Mouse (Mus musculus) forebrain, embryonic 10.5 days (tissue): ENCODE measurements around the gene Coa5. TPM values are rescaled to one million over a fixed set of nuclear protein-coding genes. Genes with fewer than 3 reads are reported as not detected.
A peak's percentile ranks its signal among the peaks of the same experiment; 100 is the strongest.

Experiments used
- DNase-seq: peaks from one replicate; pipeline ENCODE4 v3.0.0-alpha.2; 2017; ENCODE audit warnings: low spot score; ENCODE audit errors: extremely low spot score
- H3K27ac ChIP-seq: fragments of 300-500 bp; sonication (generic); 2 replicates; pipeline ENCODE4 v1.5.1; 2016; ENCODE audit warnings: mild to moderate bottlenecking
- H3K27me3 ChIP-seq: fragments of 300-500 bp; sonication (generic); 2 replicates; pipeline ENCODE4 v1.6.1; 2016; ENCODE audit warnings: mild to moderate bottlenecking; ENCODE audit not compliant: poor library complexity, severe bottlenecking
- H3K36me3 ChIP-seq: fragments of 300-500 bp; sonication (generic); replicated peaks from 2 replicates; pipeline ENCODE4 v1.6.1; 2016; ENCODE audit warnings: mild to moderate bottlenecking, moderate library complexity
- H3K4me1 ChIP-seq: fragments of 300-500 bp; sonication (generic); 2 replicates; pipeline ENCODE4 v1.6.1; 2016
- H3K4me3 ChIP-seq: fragments of 300-500 bp; sonication (generic); 2 replicates; pipeline ENCODE4 v1.5.1; 2016; ENCODE audit warnings: mild to moderate bottlenecking, moderate library complexity
- H3K9me3 ChIP-seq: fragments of 300-500 bp; sonication (generic); 2 replicates; pipeline ENCODE4 v1.6.1; 2016; ENCODE audit warnings: mild to moderate bottlenecking, moderate library complexity
- WGBS: fragments of 180-500 bp; shearing (Covaris S2); methylation state at CpG from one replicate; pipeline ENCODE4 v1.1.7; 2016; 5-methylcytosine and 5-hydroxymethylcytosine counted together
- polyA plus RNA-seq: library from polyadenylated mRNA; unstranded; fragments of >200 nt; fragmentation: Nextera tagmentation; extraction: Ambion mirVana; gene quantifications from 2 replicates; pipeline ENCODE4 v1.2.1, GENCODE M21; 2016

The Coa5 gene
- polyA plus RNA-seq, 1 experiment from 2014 or later: 62.4 TPM

- peaks cover 5% of the 10 kb centered on the region; the same call in 1 of the 2 replicates for H3K9me3 ChIP-seq
- H3K36me3 ChIP-seq: peaks cover 34% of the 10 kb centered on the region
- no peak for DNase-seq
- H3K27me3 ChIP-seq: no peaks in the 10 kb centered on the region
- WGBS: 85% methylated on average over 1 of the region's 1 CpGs
- H3K4me1 ChIP-seq: 0 out of 2 replicates have a peak, but pooled peaks cover 8% of the 10 kb centered on the region
- H3K27ac ChIP-seq: no peak overlapping the region
- H3K4me3 ChIP-seq: no peak overlapping the region
Observed at GRCm38 (mm10) chr1:37415394-37415793, 14.5 kb downstream of the Coa5 start.

- Histone ChIP-seq H3K4me3 (no peak overlapping the region), H3K36me3 (no peaks in the 10 kb centered on the region), H3K4me1 (0 out of 2 replicates have a peak, but pooled peaks cover 8% of the 10 kb centered on the region), H3K27me3 (no peaks in the 10 kb centered on the region), H3K27ac (no peak overlapping the region), H3K9me3 (no peaks in the 10 kb centered on the region)
- DNase-seq: no peak
Observed at GRCm38 (mm10) chr1:37409647-37410046, 20.3 kb downstream of the Coa5 start.

GRCm38 (mm10) chr1:37408678-37409077 lies 21.2 kb downstream of the Coa5 start:
- H3K4me3 ChIP-seq: no peak overlapping the region
- 0 out of 2 replicates have a peak, but pooled peaks cover 8% of the 10 kb centered on the region for H3K4me1 ChIP-seq
- H3K36me3 ChIP-seq: no peaks in the 10 kb centered on the region
- WGBS: 82% methylated on average over 3 of the region's 3 CpGs
- H3K27me3 ChIP-seq: no peaks in the 10 kb centered on the region
- DNase-seq: no peak
- H3K9me3 ChIP-seq: no peaks in the 10 kb centered on the region
- H3K27ac ChIP-seq: no peak overlapping the region

GRCm38 (mm10) chr1:37408059-37408458 lies 21.8 kb downstream of the Coa5 start:
- no peaks in the 10 kb centered on the region for H3K36me3 ChIP-seq
- H3K27ac ChIP-seq: no peak overlapping the region
- WGBS: 94% methylated on average over 8 of the region's 8 CpGs
- no peaks in the 10 kb centered on the region for H3K9me3 ChIP-seq
- no peak overlapping the region for H3K4me3 ChIP-seq
- no peaks in the 10 kb centered on the region for H3K27me3 ChIP-seq
- DNase-seq: no peak
- 0 out of 2 replicates have a peak, but pooled peaks cover 7% of the 10 kb centered on the region for H3K4me1 ChIP-seq

- Histone ChIP-seq H3K9me3 (no peaks in the 10 kb centered on the region), H3K27ac (no peak overlapping the region), H3K27me3 (no peaks in the 10 kb centered on the region), H3K36me3 (no peaks in the 10 kb centered on the region), H3K4me3 (no peak overlapping the region), H3K4me1 (no peaks in the 10 kb centered on the region)
- WGBS: 91% methylated on average over 8 of the region's 8 CpGs
- DNase-seq: no peak
Observed at GRCm38 (mm10) chr1:37407228-37407627, 22.7 kb downstream of the Coa5 start.

- no peak for DNase-seq
- H3K4me1 ChIP-seq: no peaks in the 10 kb centered on the region
- no peaks in the 10 kb centered on the region for H3K36me3 ChIP-seq
- no peaks in the 10 kb centered on the region for H3K27me3 ChIP-seq
- 89% methylated on average over 2 of the region's 2 CpGs for WGBS
- H3K27ac ChIP-seq: no peak overlapping the region
- H3K4me3 ChIP-seq: no peak overlapping the region
- H3K9me3 ChIP-seq: no peaks in the 10 kb centered on the region
Observed at GRCm38 (mm10) chr1:37405137-37405536, 24.8 kb downstream of the Coa5 start.

- Histone ChIP-seq H3K27ac (no peak overlapping the region), H3K36me3 (no peaks in the 10 kb centered on the region), H3K4me1 (peaks cover 3% of the 10 kb centered on the region; the same call in 1 of the 2 replicates), H3K4me3 (no peak overlapping the region), H3K27me3 (no peaks in the 10 kb centered on the region), H3K9me3 (no peaks in the 10 kb centered on the region)
- 59% methylated on average over 4 of the region's 4 CpGs for WGBS
- DNase-seq: peak; percentile 45
Observed at GRCm38 (mm10) chr1:37401687-37402086, 28.2 kb downstream of the Coa5 start.

GRCm38 (mm10) chr1:37399734-37400133 lies 30.2 kb downstream of the Coa5 start:
- WGBS: 86% methylated on average over 8 of the region's 8 CpGs
- no peaks in the 10 kb centered on the region for H3K27me3 ChIP-seq
- peaks cover 3% of the 10 kb centered on the region; the same call in 1 of the 2 replicates for H3K4me1 ChIP-seq
- no peak overlapping the region for H3K4me3 ChIP-seq
- H3K36me3 ChIP-seq: no peaks in the 10 kb centered on the region
- no peaks in the 10 kb centered on the region for H3K9me3 ChIP-seq
- H3K27ac ChIP-seq: no peak overlapping the region
- no peak for DNase-seq

- 84% methylated on average over 3 of the region's 3 CpGs for WGBS
- no peaks in the 10 kb centered on the region for H3K27me3 ChIP-seq
- no peaks in the 10 kb centered on the region for H3K36me3 ChIP-seq
- no peak for DNase-seq
- peaks cover 3% of the 10 kb centered on the region; the same call in 1 of the 2 replicates for H3K4me1 ChIP-seq
- H3K9me3 ChIP-seq: no peaks in the 10 kb centered on the region
- no peak overlapping the region for H3K4me3 ChIP-seq
- H3K27ac ChIP-seq: 0 out of 2 replicates have a peak overlapping the region, but pooled peaks have one; percentile 1
Observed at GRCm38 (mm10) chr1:37398961-37399360, 30.9 kb downstream of the Coa5 start.

- Histone ChIP-seq H3K27me3 (no peaks in the 10 kb centered on the region), H3K4me3 (no peak overlapping the region), H3K4me1 (peaks cover 3% of the 10 kb centered on the region; the same call in 1 of the 2 replicates), H3K36me3 (no peaks in the 10 kb centered on the region; the same call in 1 of the 2 replicates), H3K27ac (no peak overlapping the region), H3K9me3 (no peaks in the 10 kb centered on the region)
- WGBS: 76% methylated on average over 1 of the region's 1 CpGs
- no peak for DNase-seq
Observed at GRCm38 (mm10) chr1:37396481-37396880, 33.4 kb downstream of the Coa5 start.

- no peak for DNase-seq
- Histone ChIP-seq H3K36me3 (peaks cover 11% of the 10 kb centered on the region; the same call in 1 of the 2 replicates), H3K27me3 (no peaks in the 10 kb centered on the region), H3K27ac (no peak overlapping the region), H3K9me3 (no peaks in the 10 kb centered on the region), H3K4me1 (peaks cover 3% of the 10 kb centered on the region; the same call in 1 of the 2 replicates), H3K4me3 (no peak overlapping the region)
- WGBS: 91% methylated on average over 5 of the region's 5 CpGs
Observed at GRCm38 (mm10) chr1:37393174-37393573, 36.7 kb downstream of the Coa5 start.

- H3K9me3 ChIP-seq: no peaks in the 10 kb centered on the region
- 84% methylated on average over 7 of the region's 7 CpGs for WGBS
- H3K36me3 ChIP-seq: 0 out of 2 replicates have a peak, but pooled peaks cover 11% of the 10 kb centered on the region
- H3K4me1 ChIP-seq: peaks cover 14% of the 10 kb centered on the region
- no peak overlapping the region for H3K4me3 ChIP-seq
- H3K27ac ChIP-seq: no peak overlapping the region
- DNase-seq: no peak
- no peaks in the 10 kb centered on the region for H3K27me3 ChIP-seq
Observed at GRCm38 (mm10) chr1:37386448-37386971, 43.4 kb downstream of the Coa5 start.

- Histone ChIP-seq H3K27ac (no peak overlapping the region), H3K4me1 (peaks cover 14% of the 10 kb centered on the region), H3K36me3 (peaks cover 8% of the 10 kb centered on the region), H3K4me3 (no peak overlapping the region), H3K27me3 (no peaks in the 10 kb centered on the region), H3K9me3 (no peaks in the 10 kb centered on the region)
- WGBS: 92% methylated on average over 3 of the region's 3 CpGs
- no peak for DNase-seq
Observed at GRCm38 (mm10) chr1:37384304-37384703, 45.6 kb downstream of the Coa5 start.
